Mouse (Mus musculus) left cerebral cortex, postnatal 25 days (tissue): ENCODE measurements around the gene Trhde. TPM values are rescaled to one million over a fixed set of nuclear protein-coding genes. Genes with fewer than 3 reads are reported as not detected.

Experiments used
- DNase-seq, 2 experiments: peaks; one replicate each; pipeline ENCODE4 v3.0.0; 2022; ENCODE audit warnings: low spot score in 2 of 2, mixed read lengths in 1 of 2
- intact Hi-C: fragments of 180-260 bp; cut with DNase I; formaldehyde crosslinking; loops from one replicate; pipeline ENCODE4 v1.15.1; 2025
- total RNA-seq, 2 experiments: library from RNA; stranded (reverse); gene quantifications; 2 replicates each; pipeline ENCODE4 v1.2.3; 2021

The Trhde gene
- 10 to 100 TPM; 32.1 to 33.0 TPM for total RNA-seq

- intact Hi-C loops, result loop anchor here (5.0 to 10.0 kb wide), 3 partner anchors 70 to 337 kb away; no protein-coding TSS in a partner anchor
- DNase-seq, result peak; percentile 51 to 78
These were observed at the start of gene Trhde for GRCm38 (mm10) chr10:114802161-114802651. Trhde (minus strand) TSS chr10:114802307.

GRCm38 (mm10) chr10:114841966-114842365 is 39.9 kb upstream of the Trhde start:
- intact Hi-C loops, result no loop called here
- peak in 1 of 2 experiments; percentile 58 for DNase-seq

- intact Hi-C loops, result no loop called here
- peak in 1 of 2 experiments; percentile 82 for DNase-seq
These were observed 39.3 kb upstream of the Trhde start for GRCm38 (mm10) chr10:114841440-114841839.

DNA sequence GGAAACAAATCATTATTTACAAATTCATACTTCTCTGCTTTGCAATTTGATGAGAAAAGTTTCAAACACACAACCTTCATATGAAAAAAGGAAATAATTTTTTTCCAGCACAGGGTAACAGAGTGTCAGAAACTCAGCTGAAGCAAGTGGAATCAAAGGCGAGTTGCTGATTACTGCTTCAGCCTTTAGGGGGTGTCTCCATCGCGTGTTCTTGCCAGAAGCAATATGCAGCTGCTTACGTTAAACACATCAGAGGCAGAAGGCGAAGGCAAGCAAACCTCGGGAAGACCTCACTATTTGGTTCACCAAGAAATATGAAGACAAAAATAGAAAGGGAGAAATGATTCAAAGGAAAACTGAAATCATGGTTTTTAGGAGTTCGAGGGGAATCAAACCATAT is 29.2 kb upstream of the Trhde start:
- intact Hi-C loops, result no loop called here
- no peak for DNase-seq

- DNase-seq, result no peak
- intact Hi-C loops, result loop anchor here (10.0 kb wide), 1 partner anchor 344 kb away; no protein-coding TSS in a partner anchor
These were observed 6.7 kb upstream of the Trhde start for GRCm38 (mm10) chr10:114808799-114809198.

- DNase-seq, result no peak
- intact Hi-C loops, result loop anchor here (10.0 kb wide), 1 partner anchor 341 kb away; no protein-coding TSS in a partner anchor
These were observed 3.8 kb upstream of the Trhde start for GRCm38 (mm10) chr10:114805884-114806283.

DNA sequence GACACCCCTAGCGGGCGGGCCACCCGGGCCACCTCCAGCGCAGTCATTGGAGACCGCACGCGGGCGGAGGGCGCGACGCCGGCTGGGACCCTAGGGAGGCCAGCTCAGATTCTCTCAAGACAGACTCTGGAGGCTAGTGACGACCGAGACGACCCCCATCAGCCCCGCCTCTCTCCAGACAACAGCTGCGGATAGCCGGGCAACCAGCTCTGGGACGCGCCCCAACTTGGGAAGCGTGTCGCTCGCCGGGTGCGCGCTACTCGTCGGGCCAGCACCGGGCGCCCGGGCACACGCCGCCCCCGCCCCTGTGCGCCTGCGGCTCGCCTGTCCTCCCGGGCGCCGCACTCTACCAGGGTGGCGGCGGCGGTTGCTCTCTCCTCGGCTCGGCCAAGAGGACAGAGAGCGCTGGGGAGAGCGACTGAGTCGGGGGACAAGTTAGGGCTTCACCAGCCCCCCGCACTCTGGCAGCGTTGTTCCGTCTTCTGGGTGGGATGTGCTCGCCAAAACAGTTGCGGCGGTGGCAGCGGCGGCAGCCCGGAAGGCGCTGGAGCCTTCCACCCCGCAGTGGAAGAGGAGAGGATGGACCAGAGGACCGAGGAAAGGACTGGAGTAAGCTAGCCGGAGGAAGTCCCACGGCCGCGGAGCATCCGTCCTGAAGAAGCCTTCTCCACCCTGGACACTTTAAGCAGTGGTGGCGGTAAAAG is 498 bp downstream of the Trhde start:
- intact Hi-C loops, result loop anchor here (5.0 to 10.0 kb wide), 3 partner anchors 71 to 337 kb away; no protein-coding TSS in a partner anchor
- peak; percentile 42 to 45 for DNase-seq

DNA sequence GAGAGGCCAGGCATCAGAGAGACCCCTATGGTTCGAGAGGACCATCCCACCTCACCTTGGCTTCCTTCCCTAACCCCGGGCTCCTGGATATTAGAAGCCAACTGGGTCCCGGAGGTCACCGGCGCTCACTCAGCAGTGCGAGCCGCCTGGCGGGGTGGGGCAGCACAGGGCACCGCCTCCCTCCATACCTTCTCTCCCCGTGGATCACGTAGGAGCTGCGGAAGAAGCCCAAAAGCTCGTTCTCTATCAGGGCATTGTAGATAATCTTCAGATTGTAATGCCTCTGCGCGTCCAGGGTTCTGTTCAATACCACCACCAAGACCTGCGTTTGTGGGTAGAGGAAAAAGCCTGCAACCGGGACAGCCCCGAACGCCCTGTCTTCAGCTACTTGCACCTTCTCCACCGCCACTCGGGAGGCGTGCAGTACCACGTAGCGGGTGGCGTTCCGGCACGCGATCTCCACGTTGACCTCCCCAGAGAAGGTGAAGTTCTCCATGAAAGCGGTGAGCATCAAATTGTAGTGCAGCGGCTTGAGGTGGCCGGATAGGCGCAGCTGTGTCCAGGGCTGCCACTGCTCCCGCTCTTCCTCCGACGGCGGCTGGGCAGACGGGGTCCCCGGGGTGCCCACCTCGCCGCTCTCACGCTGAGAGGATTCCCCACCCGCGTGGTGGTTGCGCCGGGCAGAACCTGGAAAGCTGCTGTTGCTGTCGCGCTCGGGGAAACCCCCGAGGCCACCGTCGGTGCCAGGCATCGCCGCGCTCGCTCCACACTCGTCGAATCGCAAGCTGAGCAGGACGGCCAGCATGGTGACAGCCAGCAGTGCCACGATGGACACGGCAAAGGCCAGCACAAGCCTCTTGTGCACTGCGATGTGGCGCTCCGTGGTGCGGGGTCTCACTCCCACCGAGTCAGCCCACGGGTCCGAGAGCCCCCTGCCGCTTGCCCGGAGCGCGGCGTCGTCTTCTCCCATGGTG is 1.5 kb downstream of the Trhde start:
- intact Hi-C loops, result loop anchor here (5.0 to 10.0 kb wide), 3 partner anchors 72 to 336 kb away; no protein-coding TSS in a partner anchor
- DNase-seq, result peak in 1 of 2 experiments; percentile 20

- no peak for DNase-seq
- intact Hi-C loops, result no loop called here
These were observed 2.6 kb downstream of the Trhde start for GRCm38 (mm10) chr10:114799481-114799880.

DNA sequence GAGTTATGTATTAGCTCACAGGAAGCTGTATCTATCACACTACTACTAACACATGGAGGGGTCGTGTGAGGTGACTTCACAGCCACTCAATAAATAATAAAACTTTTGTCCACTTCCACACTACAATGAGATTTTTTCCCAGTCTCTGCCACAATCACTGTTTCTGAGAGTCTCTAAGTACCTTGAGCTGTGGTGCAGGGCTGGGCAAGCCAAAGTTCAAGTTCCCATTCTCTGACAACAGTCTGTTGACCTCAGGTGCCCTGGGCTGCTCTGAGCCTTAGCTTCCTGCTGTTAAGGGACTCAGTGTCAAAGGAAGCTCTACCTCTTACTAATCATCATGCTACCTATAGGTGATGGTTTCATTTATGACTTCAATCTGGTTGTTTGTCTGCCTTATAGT is 3.3 kb downstream of the Trhde start:
- intact Hi-C loops, result no loop called here
- DNase-seq, result no peak

DNA sequence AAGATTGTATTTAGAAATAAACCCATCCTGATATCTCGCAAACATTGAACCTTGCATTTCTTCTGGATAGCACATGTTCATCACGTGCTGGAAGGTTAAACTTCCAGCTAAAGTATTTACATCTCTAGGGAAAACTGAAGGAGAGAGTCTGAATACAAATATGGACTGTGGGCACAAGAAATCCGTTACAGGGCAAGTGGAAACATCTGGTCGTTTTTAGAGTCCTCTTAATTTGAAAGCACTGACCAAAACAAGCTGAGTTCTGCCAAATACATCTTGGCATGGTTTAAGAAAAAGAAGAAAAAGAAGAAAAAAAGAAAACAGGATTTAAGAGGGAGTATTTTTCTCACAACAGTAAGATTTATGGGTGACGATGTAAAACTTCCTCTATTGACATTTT is 3.9 kb downstream of the Trhde start:
- intact Hi-C loops, result no loop called here
- DNase-seq, result no peak

DNA sequence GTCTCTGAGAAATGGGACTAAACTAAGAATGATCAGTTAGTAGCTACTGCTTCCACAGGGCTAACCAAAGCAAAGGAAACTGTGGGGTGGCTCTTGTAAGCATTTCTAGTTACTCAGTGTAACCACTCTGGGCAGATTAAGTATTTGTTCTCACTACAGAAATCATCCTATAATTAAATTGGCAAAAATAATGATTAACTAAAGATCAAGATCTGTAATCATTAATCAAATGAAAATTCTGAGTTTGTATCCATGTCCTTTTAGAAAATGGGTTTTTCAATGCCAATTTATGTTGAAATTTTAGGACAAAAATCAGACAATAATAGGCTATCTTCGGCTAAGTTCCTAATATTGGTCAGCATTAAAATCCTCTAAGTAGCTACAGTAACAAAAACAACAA is 4.4 kb downstream of the Trhde start:
- DNase-seq, result no peak
- intact Hi-C loops, result no loop called here

DNA sequence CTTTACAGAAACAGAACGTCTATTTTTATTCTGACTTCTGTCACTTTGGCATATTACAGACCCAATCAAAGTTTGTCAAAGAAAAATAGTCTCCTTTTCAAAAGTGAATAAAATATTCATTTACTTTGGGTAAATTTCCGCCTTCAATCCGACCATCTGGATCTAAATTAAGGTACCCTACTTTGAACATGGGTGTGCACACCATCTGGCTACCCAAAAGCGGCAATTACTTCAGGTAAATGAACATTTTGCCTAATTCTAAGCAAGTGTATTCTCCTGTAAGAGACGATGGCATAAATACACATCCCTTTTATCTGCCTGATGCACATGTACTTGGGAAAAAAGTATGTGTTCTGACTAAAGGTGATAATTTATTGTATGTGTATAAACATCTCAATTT is 5.2 kb downstream of the Trhde start:
- no peak for DNase-seq
- intact Hi-C loops, result no loop called here

GRCm38 (mm10) chr10:114794214-114794613 is 7.9 kb downstream of the Trhde start:
- DNase-seq, result no peak
- intact Hi-C loops, result no loop called here

DNA sequence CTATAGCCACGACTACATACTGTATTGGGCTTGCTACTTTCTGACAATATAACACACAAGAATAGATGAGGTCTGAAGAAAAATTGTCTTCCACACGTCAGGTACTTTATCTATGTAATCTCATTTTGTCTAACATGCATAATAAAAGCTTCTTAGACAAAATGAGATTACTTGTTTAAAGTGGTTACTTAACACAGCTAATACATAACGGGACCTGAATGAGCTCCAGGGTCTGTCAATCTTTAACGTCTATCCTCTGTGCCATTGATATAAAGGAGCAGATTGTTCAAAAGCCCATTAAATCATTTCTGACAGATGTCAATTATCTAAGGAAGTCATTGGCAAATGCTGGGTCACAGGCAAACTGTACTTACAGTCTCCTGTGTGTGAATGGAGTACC is 36.2 kb downstream of the Trhde start:
- intact Hi-C loops, result no loop called here
- no peak for DNase-seq

- intact Hi-C loops, result no loop called here
- no peak for DNase-seq
These were observed 40.0 kb downstream of the Trhde start for GRCm38 (mm10) chr10:114762125-114762524.

- no peak for DNase-seq
- intact Hi-C loops, result no loop called here
These were observed 42.9 kb downstream of the Trhde start for GRCm38 (mm10) chr10:114759240-114759639.

- intact Hi-C loops, result no loop called here
- no peak for DNase-seq
These were observed 43.5 kb downstream of the Trhde start for GRCm38 (mm10) chr10:114758614-114759013.

GRCm38 (mm10) chr10:114742755-114743705 is 59.1 kb downstream of the Trhde start:
- intact Hi-C loops, result no loop called here
- DNase-seq, result no peak
